Mouse (Mus musculus): ENCODE measurements at regions not wholly inside any gene's neighbourhood (a gene's known extent, or its start where the extent isn't known, plus 50 kb on each side); places are given as distances from the start of the nearest gene placed in this dataset.

DNA sequence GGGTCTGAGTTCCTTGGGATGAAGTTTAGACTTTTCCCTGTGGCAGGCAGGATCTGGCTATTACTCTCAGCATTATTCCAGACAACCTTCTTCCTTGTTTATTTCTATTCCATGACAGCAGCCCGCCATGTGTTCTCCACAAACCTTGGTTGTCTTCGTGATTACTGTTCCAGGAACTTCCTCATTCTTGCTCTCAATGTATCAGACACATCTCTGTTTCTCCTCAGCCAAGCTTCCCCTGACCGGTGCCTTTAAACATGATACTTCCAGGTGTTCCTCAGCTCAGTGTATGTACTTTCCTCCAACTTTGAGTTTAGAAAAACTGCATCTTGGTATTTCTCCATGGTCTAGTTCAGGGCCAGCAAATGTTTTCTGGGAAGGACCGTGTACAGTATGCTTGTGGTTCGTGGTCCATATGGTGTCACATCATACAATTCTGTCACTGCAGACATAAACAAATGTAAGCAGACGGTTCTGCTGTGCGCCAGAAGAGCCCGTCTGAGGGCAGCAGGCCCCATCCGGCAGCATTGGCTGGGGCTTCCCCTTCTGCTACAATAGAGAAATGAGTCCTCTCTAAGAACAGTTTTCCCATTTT, 64.2 kb downstream of the Peg10 start:
- peak in 1 of 2 experiments; percentile 29 for DNase-seq

DNA sequence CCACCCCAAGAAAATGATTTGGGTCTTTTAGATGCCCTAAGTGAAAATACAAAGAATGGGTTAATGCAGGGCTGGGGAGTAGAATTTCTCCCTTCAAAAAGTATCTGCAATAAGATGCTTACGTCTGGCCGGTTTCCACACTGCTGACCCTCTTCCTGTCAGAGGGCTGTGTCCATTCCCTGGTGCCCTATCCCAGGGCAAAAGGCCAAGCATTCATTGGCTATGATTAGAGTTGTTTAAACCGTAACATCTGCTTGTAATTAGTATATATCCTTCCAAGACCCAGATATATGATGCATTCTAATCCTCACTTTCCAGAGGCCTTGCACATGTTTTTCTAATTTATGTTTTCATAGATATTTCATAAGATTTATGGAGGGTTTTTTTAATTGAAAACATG, 66.1 kb downstream of the Peg10 start:
- no peak for DNase-seq

DNA sequence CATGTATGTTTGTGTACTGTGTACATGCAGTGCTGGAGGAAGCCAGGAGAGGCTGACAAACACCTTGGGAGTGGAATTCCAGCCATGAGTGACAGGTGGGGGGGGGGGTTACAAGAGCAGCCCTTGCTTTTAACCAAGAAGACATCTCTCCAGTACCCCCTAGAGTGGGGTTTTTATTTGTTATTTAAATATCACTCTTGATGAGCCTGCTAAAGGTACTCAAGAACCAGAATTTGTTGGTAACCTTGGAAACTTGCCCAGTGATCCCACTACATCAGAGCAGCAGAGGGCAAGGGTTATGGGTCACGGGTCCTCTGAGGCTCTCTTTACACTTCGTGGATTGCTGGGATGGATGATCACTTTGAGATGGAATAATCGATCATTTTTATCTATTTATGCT, 69.8 kb downstream of the Peg10 start:
- DNase-seq = no peak

DNA sequence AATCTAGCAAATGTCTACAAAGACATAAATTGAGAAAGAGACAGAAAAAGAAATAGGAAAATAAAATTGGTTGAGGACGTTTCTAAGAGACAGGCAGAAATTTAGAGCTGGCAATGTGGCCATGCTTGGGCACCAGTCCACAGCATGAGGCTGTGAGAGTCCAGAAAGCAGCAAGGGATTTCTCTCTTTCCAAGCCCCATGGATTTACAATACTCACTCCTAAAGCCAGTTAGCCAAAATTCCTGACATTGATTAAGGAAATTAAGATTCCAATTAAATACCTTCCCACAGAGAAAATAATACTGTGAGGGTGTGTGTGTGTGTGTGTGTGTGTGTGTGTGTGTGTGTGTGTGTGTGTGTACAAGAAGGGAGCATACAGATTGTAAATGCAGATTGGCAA, 61.5 kb upstream of the Ppp1r9a start:
- no peak for DNase-seq

DNA sequence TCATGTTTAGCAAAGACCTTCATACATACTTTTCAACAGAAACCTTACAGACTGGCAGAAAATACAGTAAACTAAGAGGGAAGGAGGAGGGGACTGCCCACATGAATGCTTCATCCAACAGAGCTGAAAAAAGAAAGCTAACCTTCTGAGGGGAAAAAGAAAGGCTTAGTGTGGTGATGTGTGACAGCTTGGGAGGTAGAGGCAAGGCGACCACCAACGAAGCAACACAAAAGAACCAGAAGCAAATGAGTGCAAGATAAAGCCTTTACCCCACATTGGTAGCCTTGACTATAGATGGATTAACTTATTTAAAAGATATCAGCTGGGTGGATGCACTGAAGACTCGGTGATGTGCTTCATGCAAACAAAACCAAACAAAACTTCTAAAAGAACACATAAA, 53.0 kb upstream of the Ppp1r9a start:
- no peak for DNase-seq

DNA sequence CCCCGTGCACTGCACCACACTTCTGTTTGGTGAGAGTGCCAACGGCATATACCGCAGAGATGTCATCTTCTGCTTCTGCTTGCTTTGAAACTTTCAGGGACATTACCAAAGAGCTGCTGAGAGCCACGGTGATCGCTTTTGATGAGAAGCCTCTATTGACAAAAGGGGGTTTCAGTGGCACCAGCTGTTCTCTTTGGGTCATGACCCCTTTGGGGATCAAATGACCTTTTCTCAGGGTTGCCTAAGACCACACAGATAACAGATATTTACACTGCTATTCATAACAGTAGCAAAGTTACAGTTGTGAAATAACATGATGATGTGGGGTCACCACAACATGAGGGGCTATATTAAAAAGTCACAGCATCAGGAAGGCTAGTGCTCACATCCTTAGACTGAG, 51.7 kb upstream of the Ppp1r9a start:
- no peak for DNase-seq
